Comparison of ENCODE assay signal across 18 mouse cellular contexts in the genomic region with DNA sequence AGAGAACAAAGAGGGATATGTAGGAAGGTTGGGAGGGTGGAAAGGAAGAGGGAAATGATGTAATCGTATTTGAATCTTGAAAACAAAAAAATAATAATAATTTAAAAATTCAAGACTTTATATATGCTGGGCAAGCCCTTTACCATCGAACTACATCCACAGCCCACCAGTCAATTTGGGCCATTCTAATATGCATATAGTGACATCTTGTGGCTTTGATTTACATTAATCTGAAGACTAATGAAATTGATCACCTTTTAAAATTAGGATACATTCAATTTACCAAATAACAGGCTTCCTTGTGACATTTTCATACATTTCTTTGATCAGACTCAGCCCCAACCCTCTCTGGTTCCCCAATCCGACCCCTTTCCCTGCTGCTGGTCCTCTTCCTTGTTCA. TPM values are rescaled to one million over a fixed set of nuclear protein-coding genes. Genes with fewer than 3 reads are reported as not detected.
DNase-seq lines count a peak whose midpoint lies in the region; TF ChIP-seq lines count a peak whose summit lies in the region.
"Had no signal": no experiment of that assay in that cellular context is flagged by ENCODE, and none has a peak within 500 bp of the region (broad histone marks: within the 10 kb centered on the region; RNA-seq: fewer than 3 reads in every experiment).

No protein-coding gene starts in this region.

- H3K4me1 ChIP-seq in heart, adult 2 months (ENCODE audit: control insufficient read depth, insufficient read depth, low read length): no peaks in the 10 kb centered on the region
- H3K4me1 ChIP-seq: embryonic facial prominence, embryonic 12.5 days; forebrain, embryonic 12.5 days; heart, embryonic 13.5 days; hindbrain, embryonic 12.5 days had no signal

- no peak for DNase-seq in heart, adult 2 months
- no peak for DNase-seq in heart, adult 11 months
- DNase-seq in layer of hippocampus, adult 2 months (ENCODE audit: low spot score in 2 of 2): no peak
- no peak for DNase-seq in layer of hippocampus, adult 9-11 months
- peak; percentile 4 for DNase-seq in retina, embryonic 14.5 days (ENCODE audit: low spot score)
- DNase-seq in retina, postnatal 1 day: no peak
- no peak for DNase-seq in cerebellum, adult 9-10 months
- DNase-seq: adrenal gland, adult 2 months; adrenal gland, postnatal 25 days; cerebellum, adult 11 months; cerebellum, adult 8-10 months; cerebellum, postnatal 25 days; gastrocnemius, postnatal 10 days; heart, postnatal 36 days had no signal

- no peak for TF ChIP-seq POLR2A in heart, adult 2 months (IDR thresholded peaks at IDR 0.05; ENCODE audit: insufficient read depth, low read depth, low read length)

- 0 out of 2 replicates have a peak, but pooled peaks have one; percentile 6 for TF ChIP-seq CTCF in heart, adult 2 months (IDR thresholded peaks at IDR 0.05)
- TF ChIP-seq CTCF in layer of hippocampus, adult 2 months (conservative IDR thresholded peaks at IDR 0.05): peak; percentile 43

- no peak for TF ChIP-seq EP300 in heart, adult 2 months (IDR thresholded peaks at IDR 0.05; ENCODE audit: insufficient read depth, low read depth, low read length)

- H3K4me3 ChIP-seq in heart, adult 2 months: no peak overlapping the region
- H3K4me3 ChIP-seq in layer of hippocampus, adult 2 months: no peak overlapping the region
- H3K4me3 ChIP-seq: embryonic facial prominence, embryonic 12.5 days; forebrain, embryonic 12.5 days; heart, embryonic 13.5 days; hindbrain, embryonic 12.5 days had no signal

- intact Hi-C loops in heart, adult 2 months (cut with DNase I): no loop called here

- no peaks in the 10 kb centered on the region for H3K27me3 ChIP-seq in heart, adult 2 months (ENCODE audit: control insufficient read depth, insufficient read depth, low read length)
- H3K27me3 ChIP-seq: embryonic facial prominence, embryonic 12.5 days; forebrain, embryonic 12.5 days; heart, embryonic 13.5 days; hindbrain, embryonic 12.5 days had no signal

- H3K79me2 ChIP-seq in heart, adult 2 months (replicated peaks; ENCODE audit: control insufficient read depth, insufficient read depth, low read length): no peaks in the 10 kb centered on the region

- 59% methylated on average over 3 of the region's 3 CpGs for WGBS in heart, adult 2 months

- H3K9ac ChIP-seq in heart, adult 2 months (ENCODE audit: low read depth, low read length): no peak overlapping the region
- H3K9ac ChIP-seq: embryonic facial prominence, embryonic 12.5 days; forebrain, embryonic 12.5 days; heart, embryonic 13.5 days; hindbrain, embryonic 12.5 days had no signal

- H3K36me3 ChIP-seq in heart, adult 2 months (ENCODE audit: control insufficient read depth, insufficient read depth, low read length): no peaks in the 10 kb centered on the region
- H3K36me3 ChIP-seq: embryonic facial prominence, embryonic 12.5 days; forebrain, embryonic 12.5 days; heart, embryonic 13.5 days; hindbrain, embryonic 12.5 days had no signal

- H3K27ac ChIP-seq in heart, adult 2 months: no peak overlapping the region
- H3K27ac ChIP-seq in layer of hippocampus, adult 2 months: no peak overlapping the region
- H3K27ac ChIP-seq: embryonic facial prominence, embryonic 12.5 days; forebrain, embryonic 12.5 days; heart, embryonic 13.5 days; hindbrain, embryonic 12.5 days had no signal

RNA-seq across cellular contexts. Expression of a gene that starts 46.1 kb away (rescaled TPM):
- 10 to 100 TPM; 51.6 to 52.1 TPM for total RNA-seq in heart, adult 2 months (2021)
- polyA plus RNA-seq in heart, adult 2 months (2012; rRNA removed): 9.9 and 21.4 TPM in 2 replicates
- 10 to 100 TPM; 91.7 to 92.2 TPM for total RNA-seq in layer of hippocampus, adult 2 months (2021)
